Mouse (Mus musculus) kidney, adult 2 months (tissue): ENCODE data around the gene Cebpb.

ENCODE experiments used
- CTCF ChIP-seq: fragments of 200-500 bp; conservative IDR thresholded peaks from 2 replicates; pipeline ENCODE4 v1.5.1; 2011; ENCODE audit warnings: low read depth, mild to moderate bottlenecking, control low read depth, low read length, moderate library complexity, mixed read lengths; ENCODE audit not compliant: insufficient read depth, insufficient read length
- POLR2A ChIP-seq: fragments of 200-500 bp; IDR thresholded peaks from one replicate; pipeline ENCODE4 v1.6.1; 2011; ENCODE audit warnings: low read depth, low read length, control low read depth

DNA sequence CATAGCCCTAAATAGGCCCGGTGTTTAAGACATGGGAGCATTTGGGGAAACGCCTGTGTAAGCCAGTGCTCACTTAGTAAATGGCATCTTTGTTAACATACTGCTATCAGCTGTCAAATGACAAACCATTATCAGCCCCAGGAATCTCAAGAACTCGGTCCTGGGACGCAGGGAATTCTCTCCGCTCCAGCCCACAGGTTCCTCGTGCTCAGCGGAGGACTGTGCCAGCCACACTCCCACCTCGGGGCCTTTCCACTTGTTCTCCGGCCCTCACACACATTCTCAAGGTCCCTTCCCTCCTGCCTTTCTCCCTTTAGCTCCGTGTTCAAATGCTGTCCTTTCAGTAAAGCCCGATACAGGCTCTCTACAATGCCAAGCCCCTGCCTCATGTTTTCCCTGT is 30.0 kb upstream of the Cebpb start:
- TF ChIP-seq CTCF (no peak), POLR2A (no peak)
